Mouse (Mus musculus): ENCODE results near the gene Gm595. TPM values are rescaled to one million over a fixed set of nuclear protein-coding genes. Genes with fewer than 3 reads are reported as not detected.

The Gm595 gene
- not detected in 3 replicates for total RNA-seq (2017)

GRCm38 (mm10) chrX:48877613-48878012, at the start of gene Gm595:
Gene Gm595, minus strand, starts transcription at chrX:48877713.
- ATAC-seq (replicated peaks; ENCODE audit: insufficient number of reproducible peaks, low FRiP score, low TSS enrichment, poor library complexity, severe bottlenecking) = no peak

- no peak for ATAC-seq (replicated peaks; ENCODE audit: insufficient number of reproducible peaks, low FRiP score, low TSS enrichment, poor library complexity, severe bottlenecking)
Measured at GRCm38 (mm10) chrX:48908421-48908820, 30.9 kb upstream of the Gm595 start.

GRCm38 (mm10) chrX:48903744-48904143, 26.2 kb upstream of the Gm595 start:
- no peak for ATAC-seq (replicated peaks; ENCODE audit: insufficient number of reproducible peaks, low FRiP score, low TSS enrichment, poor library complexity, severe bottlenecking)

- ATAC-seq (replicated peaks; ENCODE audit: insufficient number of reproducible peaks, low FRiP score, low TSS enrichment, poor library complexity, severe bottlenecking) = no peak
Measured at GRCm38 (mm10) chrX:48899555-48899954, 22.0 kb upstream of the Gm595 start.

- ATAC-seq (replicated peaks; ENCODE audit: insufficient number of reproducible peaks, low FRiP score, low TSS enrichment, poor library complexity, severe bottlenecking) = no peak
Measured at GRCm38 (mm10) chrX:48896803-48897202, 19.3 kb upstream of the Gm595 start.

GRCm38 (mm10) chrX:48893946-48894345, 16.4 kb upstream of the Gm595 start:
- ATAC-seq (replicated peaks; ENCODE audit: insufficient number of reproducible peaks, low FRiP score, low TSS enrichment, poor library complexity, severe bottlenecking) = no peak

GRCm38 (mm10) chrX:48890259-48890658, 12.7 kb upstream of the Gm595 start:
- no peak for ATAC-seq (replicated peaks; ENCODE audit: insufficient number of reproducible peaks, low FRiP score, low TSS enrichment, poor library complexity, severe bottlenecking)

- no peak for ATAC-seq (replicated peaks; ENCODE audit: insufficient number of reproducible peaks, low FRiP score, low TSS enrichment, poor library complexity, severe bottlenecking)
Measured at GRCm38 (mm10) chrX:48884615-48885014, 7.1 kb upstream of the Gm595 start.

Other genes with a start within 250 kb of the Gm595 start
- gene Gpr119, start 203.2 kb downstream of the Gm595 start, total RNA-seq (2017) = not detected in 3 replicates
- gene Rbmx2, start 182.7 kb downstream of the Gm595 start, total RNA-seq (2017) = 11.4 to 17.2 TPM (median 17.0 TPM) in 3 replicates